Mouse (Mus musculus) liver, postnatal 0 days (tissue): ENCODE measurements around the gene Tcap.

Experiments
- CTCF ChIP-seq: sonication (generic); IDR thresholded peaks from 2 replicates; pipeline ENCODE4 v1.5.1; 2016; ENCODE audit warnings: antibody characterized with exemption, low read depth
- EP300 ChIP-seq: IDR thresholded peaks from 2 replicates; pipeline ENCODE4 v1.6.1; 2016; ENCODE audit warnings: antibody characterized with exemption, low read depth, mild to moderate bottlenecking

DNA sequence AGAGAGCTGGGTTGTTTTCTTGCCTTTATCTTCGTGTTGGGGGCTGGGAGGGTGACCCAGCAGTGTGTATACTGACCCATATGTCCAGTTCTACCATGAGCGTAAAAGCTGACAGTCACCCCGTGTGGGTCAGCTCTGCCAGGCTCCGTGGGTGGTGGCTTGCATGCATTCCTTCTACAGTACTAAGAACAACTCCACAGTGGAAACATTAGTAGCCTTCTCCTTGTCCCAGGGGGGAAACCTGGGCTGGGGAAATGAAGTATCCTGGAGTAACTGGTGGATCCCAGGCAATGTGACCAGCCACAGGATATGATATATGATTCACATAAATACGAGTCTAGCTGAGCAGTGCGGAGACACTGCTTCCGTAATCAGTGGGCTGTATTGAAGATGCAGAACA, 30.1 kb downstream of the Tcap start:
- no peak for TF ChIP-seq CTCF
- TF ChIP-seq EP300, result no peak
